Mouse (Mus musculus): ENCODE results near the gene Slc16a2. TPM values are rescaled to one million over a fixed set of nuclear protein-coding genes. Genes with fewer than 3 reads are reported as not detected.
"Not testable (repeated sequence)": the region's sequence is repeated elsewhere in the genome, so short reads cannot be mapped to it uniquely, and the experiment has no call there.

Gene Slc16a2
- polyA plus RNA-seq, 1 experiment, result 0.51 TPM

- Histone ChIP-seq H3K79me2 (ENCODE audit: control insufficient read depth, insufficient read depth) (no peaks in the 10 kb centered on the region), H3ac (ENCODE audit: control insufficient read depth, insufficient read length, low read depth) (no peak overlapping the region), H3K79me3 (ENCODE audit: low read depth) (no peaks in the 10 kb centered on the region), H3K27me3 (ENCODE audit: control insufficient read depth, insufficient read depth, insufficient read length) (no peaks in the 10 kb centered on the region), H3K4me3 (ENCODE audit: insufficient read depth, poor library complexity, severe bottlenecking) (no peak overlapping the region), H3K36me3 (ENCODE audit: control insufficient read depth, insufficient read depth) (no peaks in the 10 kb centered on the region)
- TF ChIP-seq USF1 (IDR thresholded peaks at IDR 0.05; ENCODE audit: low read depth), result no peak
- no peak for TF ChIP-seq CTCF (IDR thresholded peaks at IDR 0.05; ENCODE audit: control insufficient read depth, insufficient read depth, insufficient read length)
- no peak for TF ChIP-seq MYOD1 (IDR thresholded peaks at IDR 0.05; ENCODE audit: control insufficient read depth, insufficient read length, low read depth)
- no peak for TF ChIP-seq FOSL1 (IDR thresholded peaks at IDR 0.05; ENCODE audit: insufficient read depth, low read length, poor library complexity, severe bottlenecking)
- TF ChIP-seq MAX (IDR thresholded peaks at IDR 0.05), result no peak
- no peak for TF ChIP-seq MYOG (IDR thresholded peaks at IDR 0.05; ENCODE audit: control insufficient read depth, extremely low read depth, insufficient read length)
- TF ChIP-seq CEBPB (IDR thresholded peaks at IDR 0.05; ENCODE audit: low read depth), result no peak
Observed at GRCm38 (mm10) chrX:103673761-103674160, 148.0 kb downstream of the Slc16a2 start.

- no peaks in the 10 kb centered on the region for H3K36me3 ChIP-seq (ENCODE audit: control insufficient read depth, insufficient read depth)
- H3K79me3 ChIP-seq (ENCODE audit: low read depth), result no peaks in the 10 kb centered on the region
- no peak overlapping the region for H3ac ChIP-seq (ENCODE audit: control insufficient read depth, insufficient read length, low read depth)
- H3K4me3 ChIP-seq (ENCODE audit: insufficient read depth, poor library complexity, severe bottlenecking), result no peak overlapping the region
- no peak for TF ChIP-seq CTCF (IDR thresholded peaks at IDR 0.05; ENCODE audit: control insufficient read depth, insufficient read depth, insufficient read length)
- no peak for TF ChIP-seq CEBPB (IDR thresholded peaks at IDR 0.05; ENCODE audit: low read depth)
- no peak for TF ChIP-seq MAX (IDR thresholded peaks at IDR 0.05)
- TF ChIP-seq USF1 (IDR thresholded peaks at IDR 0.05; ENCODE audit: low read depth), result no peak
- TF ChIP-seq MYOG (IDR thresholded peaks at IDR 0.05; ENCODE audit: control insufficient read depth, extremely low read depth, insufficient read length), result no peak
- TF ChIP-seq MYOD1 (IDR thresholded peaks at IDR 0.05; ENCODE audit: control insufficient read depth, insufficient read length, low read depth), result no peak
- TF ChIP-seq FOSL1 (IDR thresholded peaks at IDR 0.05; ENCODE audit: insufficient read depth, low read length, poor library complexity, severe bottlenecking), result no peak
- no peaks in the 10 kb centered on the region for H3K27me3 ChIP-seq (ENCODE audit: control insufficient read depth, insufficient read depth, insufficient read length)
- H3K79me2 ChIP-seq (ENCODE audit: control insufficient read depth, insufficient read depth), result no peaks in the 10 kb centered on the region
Observed at GRCm38 (mm10) chrX:103670245-103670644, 151.5 kb downstream of the Slc16a2 start.

GRCm38 (mm10) chrX:103664445-103664844, 157.3 kb downstream of the Slc16a2 start:
- H3K4me3 ChIP-seq (ENCODE audit: insufficient read depth, poor library complexity, severe bottlenecking); H3ac ChIP-seq (ENCODE audit: control insufficient read depth, insufficient read length, low read depth); H3K36me3 ChIP-seq (ENCODE audit: control insufficient read depth, insufficient read depth); H3K27me3 ChIP-seq (ENCODE audit: control insufficient read depth, insufficient read depth, insufficient read length); H3K79me2 ChIP-seq (ENCODE audit: control insufficient read depth, insufficient read depth); H3K79me3 ChIP-seq (ENCODE audit: low read depth): not testable (repeated sequence)

GRCm38 (mm10) chrX:103658985-103659384, 162.8 kb downstream of the Slc16a2 start:
- no peaks in the 10 kb centered on the region for H3K79me3 ChIP-seq (ENCODE audit: low read depth)
- TF ChIP-seq CEBPB (IDR thresholded peaks at IDR 0.05; ENCODE audit: low read depth) (no peak), MYOD1 (IDR thresholded peaks at IDR 0.05; ENCODE audit: control insufficient read depth, insufficient read length, low read depth) (no peak), CTCF (IDR thresholded peaks at IDR 0.05; ENCODE audit: control insufficient read depth, insufficient read depth, insufficient read length) (no peak), FOSL1 (IDR thresholded peaks at IDR 0.05; ENCODE audit: insufficient read depth, low read length, poor library complexity, severe bottlenecking) (no peak), USF1 (IDR thresholded peaks at IDR 0.05; ENCODE audit: low read depth) (no peak), MYOG (IDR thresholded peaks at IDR 0.05; ENCODE audit: control insufficient read depth, extremely low read depth, insufficient read length) (no peak), MAX (IDR thresholded peaks at IDR 0.05) (no peak)
- no peaks in the 10 kb centered on the region for H3K27me3 ChIP-seq (ENCODE audit: control insufficient read depth, insufficient read depth, insufficient read length)

GRCm38 (mm10) chrX:103653021-103653420, 168.8 kb downstream of the Slc16a2 start:
- no peak overlapping the region for H3ac ChIP-seq (ENCODE audit: control insufficient read depth, insufficient read length, low read depth)
- H3K79me3 ChIP-seq (ENCODE audit: low read depth), result no peaks in the 10 kb centered on the region
- TF ChIP-seq CEBPB (IDR thresholded peaks at IDR 0.05; ENCODE audit: low read depth), result no peak
- TF ChIP-seq CTCF (IDR thresholded peaks at IDR 0.05; ENCODE audit: control insufficient read depth, insufficient read depth, insufficient read length), result no peak
- TF ChIP-seq MAX (IDR thresholded peaks at IDR 0.05), result no peak
- no peak for TF ChIP-seq MYOG (IDR thresholded peaks at IDR 0.05; ENCODE audit: control insufficient read depth, extremely low read depth, insufficient read length)
- no peaks in the 10 kb centered on the region for H3K27me3 ChIP-seq (ENCODE audit: control insufficient read depth, insufficient read depth, insufficient read length)
- no peaks in the 10 kb centered on the region for H3K36me3 ChIP-seq (ENCODE audit: control insufficient read depth, insufficient read depth)
- H3K79me2 ChIP-seq (ENCODE audit: control insufficient read depth, insufficient read depth), result no peaks in the 10 kb centered on the region
- no peak overlapping the region for H3K4me3 ChIP-seq (ENCODE audit: insufficient read depth, poor library complexity, severe bottlenecking)

More at GRCm38 (mm10) chrX:103658985-103659384, 162.8 kb downstream of the Slc16a2 start:
- H3K79me2 ChIP-seq (ENCODE audit: control insufficient read depth, insufficient read depth), result no peaks in the 10 kb centered on the region
- no peak overlapping the region for H3ac ChIP-seq (ENCODE audit: control insufficient read depth, insufficient read length, low read depth)
- no peak overlapping the region for H3K4me3 ChIP-seq (ENCODE audit: insufficient read depth, poor library complexity, severe bottlenecking)
- H3K36me3 ChIP-seq (ENCODE audit: control insufficient read depth, insufficient read depth), result no peaks in the 10 kb centered on the region

GRCm38 (mm10) chrX:103652048-103652447, 169.7 kb downstream of the Slc16a2 start:
- H3K27me3 ChIP-seq (ENCODE audit: control insufficient read depth, insufficient read depth, insufficient read length), result no peaks in the 10 kb centered on the region
- TF ChIP-seq CTCF (IDR thresholded peaks at IDR 0.05; ENCODE audit: control insufficient read depth, insufficient read depth, insufficient read length) (no peak), MAX (IDR thresholded peaks at IDR 0.05) (no peak), MYOG (IDR thresholded peaks at IDR 0.05; ENCODE audit: control insufficient read depth, extremely low read depth, insufficient read length) (no peak), MYOD1 (IDR thresholded peaks at IDR 0.05; ENCODE audit: control insufficient read depth, insufficient read length, low read depth) (no peak), CEBPB (IDR thresholded peaks at IDR 0.05; ENCODE audit: low read depth) (no peak), USF1 (IDR thresholded peaks at IDR 0.05; ENCODE audit: low read depth) (no peak), FOSL1 (IDR thresholded peaks at IDR 0.05; ENCODE audit: insufficient read depth, low read length, poor library complexity, severe bottlenecking) (no peak)
- no peak overlapping the region for H3K4me3 ChIP-seq (ENCODE audit: insufficient read depth, poor library complexity, severe bottlenecking)
- H3K79me3 ChIP-seq (ENCODE audit: low read depth), result no peaks in the 10 kb centered on the region
- no peaks in the 10 kb centered on the region for H3K36me3 ChIP-seq (ENCODE audit: control insufficient read depth, insufficient read depth)
- no peaks in the 10 kb centered on the region for H3K79me2 ChIP-seq (ENCODE audit: control insufficient read depth, insufficient read depth)
- no peak overlapping the region for H3ac ChIP-seq (ENCODE audit: control insufficient read depth, insufficient read length, low read depth)

Other genes starting within 250 kb of the Slc16a2 start
- gene Zcchc13, start 191.4 kb downstream of the Slc16a2 start, polyA plus RNA-seq (2012; fragmentation: generic; extraction: Trizol), result not detected
- gene Rlim, start 159.3 kb upstream of the Slc16a2 start, polyA plus RNA-seq (2012; fragmentation: generic; extraction: Trizol), result 6.8 TPM

Data from C2C12 (cell line).